Mouse (Mus musculus): Measurements from ENCODE around the gene Smarcd3.

The Smarcd3 gene

GRCm38 (mm10) chr5:24597221-24597728, 26.9 kb downstream of the Smarcd3 start:
- peak in 1 of 2 experiments; percentile 88 for DNase-seq (ENCODE audit: low spot score in 2 of 2)

- peak; percentile 76 to 78 for DNase-seq (ENCODE audit: low spot score in 2 of 2)
These were observed 27.6 kb downstream of the Smarcd3 start for GRCm38 (mm10) chr5:24596519-24597171.

- DNase-seq (ENCODE audit: low spot score in 2 of 2): peak in 1 of 2 experiments; percentile 29
These were observed 28.3 kb downstream of the Smarcd3 start for GRCm38 (mm10) chr5:24595786-24596380.

GRCm38 (mm10) chr5:24595261-24595660, 28.9 kb downstream of the Smarcd3 start:
- DNase-seq (ENCODE audit: low spot score in 2 of 2): no peak

GRCm38 (mm10) chr5:24594346-24594745, 29.9 kb downstream of the Smarcd3 start:
- no peak for DNase-seq (ENCODE audit: low spot score in 2 of 2)

GRCm38 (mm10) chr5:24593928-24594327, 30.3 kb downstream of the Smarcd3 start:
- no peak for DNase-seq (ENCODE audit: low spot score in 2 of 2)

- DNase-seq (ENCODE audit: low spot score in 2 of 2): no peak
These were observed 31.0 kb downstream of the Smarcd3 start for GRCm38 (mm10) chr5:24593230-24593629.

GRCm38 (mm10) chr5:24592471-24593160, 31.6 kb downstream of the Smarcd3 start:
- no peak for DNase-seq (ENCODE audit: low spot score in 2 of 2)

GRCm38 (mm10) chr5:24591796-24592470, 32.3 kb downstream of the Smarcd3 start:
- DNase-seq (ENCODE audit: low spot score in 2 of 2): no peak

GRCm38 (mm10) chr5:24591268-24591721, 32.9 kb downstream of the Smarcd3 start:
- no peak for DNase-seq (ENCODE audit: low spot score in 2 of 2)

GRCm38 (mm10) chr5:24589511-24590500, 34.4 kb downstream of the Smarcd3 start:
- no peak for DNase-seq (ENCODE audit: low spot score in 2 of 2)

- peak in 1 of 2 experiments; percentile 65 for DNase-seq (ENCODE audit: low spot score in 2 of 2)
These were observed 37.0 kb downstream of the Smarcd3 start for GRCm38 (mm10) chr5:24587200-24587577.

GRCm38 (mm10) chr5:24586547-24587199, 37.5 kb downstream of the Smarcd3 start, which contains the start of gene Chpf2:
Chpf2 (plus strand) TSS chr5:24586741.
- DNase-seq (ENCODE audit: low spot score in 2 of 2): peak in 1 of 2 experiments; percentile 78

- peak in 1 of 2 experiments; percentile 25 for DNase-seq (ENCODE audit: low spot score in 2 of 2)
These were observed 38.1 kb downstream of the Smarcd3 start for GRCm38 (mm10) chr5:24586106-24586505.

- no peak for DNase-seq (ENCODE audit: low spot score in 2 of 2)
These were observed 45.9 kb downstream of the Smarcd3 start for GRCm38 (mm10) chr5:24578109-24578963.

- DNase-seq (ENCODE audit: low spot score in 2 of 2): peak; percentile 99 to 100
These were observed 46.9 kb downstream of the Smarcd3 start, which contains the start of gene Abcf2 for GRCm38 (mm10) chr5:24577183-24577929. Abcf2 (minus strand) TSS chr5:24577467.

- DNase-seq (ENCODE audit: low spot score in 2 of 2): no peak
These were observed 47.4 kb downstream of the Smarcd3 start for GRCm38 (mm10) chr5:24576801-24577182.

GRCm38 (mm10) chr5:24575948-24576347, 48.3 kb downstream of the Smarcd3 start:
- no peak for DNase-seq (ENCODE audit: low spot score in 2 of 2)
